Mouse (Mus musculus) C2C12 (cell line): ENCODE results near the gene Gpat2.

Source experiments
- CEBPB ChIP-seq: IDR thresholded peaks from one replicate; pipeline ENCODE4 v1.6.1; 2011; ENCODE audit warnings: low read depth, mild to moderate bottlenecking, control low read depth, moderate library complexity
- CTCF ChIP-seq: IDR thresholded peaks from one replicate; pipeline ENCODE4 v1.5.1; 2011; ENCODE audit not compliant: control insufficient read depth, insufficient read depth, insufficient read length
- MAX ChIP-seq: IDR thresholded peaks from one replicate; pipeline ENCODE4 v1.6.1; 2011; ENCODE audit warnings: mild to moderate bottlenecking, control low read depth
- MYOD1 ChIP-seq: IDR thresholded peaks from one replicate; pipeline ENCODE4 v1.6.1; 2011; ENCODE audit warnings: low read depth; ENCODE audit not compliant: control insufficient read depth, insufficient read length
- USF1 ChIP-seq: IDR thresholded peaks from one replicate; pipeline ENCODE4 v1.6.1; 2011; ENCODE audit warnings: low read depth, mild to moderate bottlenecking, control low read depth, moderate library complexity

GRCm38 (mm10) chr2:127462314-127462713, 37.3 kb downstream of the Gpat2 start:
- TF ChIP-seq CEBPB: no peak
- peak; percentile 57 for TF ChIP-seq CTCF
- no peak for TF ChIP-seq USF1
- no peak for TF ChIP-seq MAX
- no peak for TF ChIP-seq MYOD1
